Mouse (Mus musculus): Measurements from ENCODE around the gene Grik2.
"Not testable (repeated sequence)": the region's sequence is repeated elsewhere in the genome, so short reads cannot be mapped to it uniquely, and the experiment has no call there.

Gene Grik2

GRCm38 (mm10) chr10:49365262-49365661 is 423.3 kb downstream of the Grik2 start:
- DNase-seq (ENCODE audit: low read depth, low spot score) = no peak

DNA sequence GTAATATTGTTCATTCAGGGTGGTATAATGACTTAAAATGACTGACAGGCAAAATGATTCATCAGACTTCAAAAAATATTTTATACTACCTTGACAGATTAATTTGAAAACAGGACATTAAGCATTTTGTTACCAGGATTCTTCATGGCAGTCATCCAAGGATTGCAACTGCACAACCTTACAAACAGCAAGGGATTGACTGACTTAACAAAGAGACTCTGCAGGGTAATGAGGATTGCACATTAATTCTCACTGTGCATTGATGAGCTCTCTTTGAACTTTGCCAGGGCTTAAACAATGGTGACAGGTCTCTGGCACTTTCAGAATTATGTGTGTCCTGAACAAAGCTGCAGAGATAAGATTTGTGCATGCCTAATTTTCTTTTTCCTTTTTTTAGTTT is 466.2 kb downstream of the Grik2 start:
- DNase-seq (ENCODE audit: low read depth, low spot score) = peak; percentile 57

DNA sequence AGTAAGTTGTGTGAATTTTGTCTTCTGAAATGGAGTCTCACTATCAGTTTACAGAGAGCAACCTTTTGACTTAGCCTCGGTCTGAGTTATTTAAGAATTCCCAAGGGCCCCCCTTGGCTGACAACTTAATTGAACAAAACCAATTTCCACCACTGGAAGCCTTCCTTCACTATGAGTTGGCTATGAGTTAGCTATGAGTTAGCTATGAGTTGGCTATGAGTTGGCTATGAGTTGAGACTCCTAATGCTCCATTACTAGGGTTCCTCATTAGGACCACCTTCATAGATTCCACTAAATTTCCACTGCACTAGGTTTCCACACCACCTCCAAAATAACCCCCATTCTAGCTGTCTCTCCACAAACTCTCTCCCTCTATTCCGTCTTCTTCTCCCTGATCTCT is 468.7 kb downstream of the Grik2 start:
- DNase-seq (ENCODE audit: low read depth, low spot score) = no peak

DNA sequence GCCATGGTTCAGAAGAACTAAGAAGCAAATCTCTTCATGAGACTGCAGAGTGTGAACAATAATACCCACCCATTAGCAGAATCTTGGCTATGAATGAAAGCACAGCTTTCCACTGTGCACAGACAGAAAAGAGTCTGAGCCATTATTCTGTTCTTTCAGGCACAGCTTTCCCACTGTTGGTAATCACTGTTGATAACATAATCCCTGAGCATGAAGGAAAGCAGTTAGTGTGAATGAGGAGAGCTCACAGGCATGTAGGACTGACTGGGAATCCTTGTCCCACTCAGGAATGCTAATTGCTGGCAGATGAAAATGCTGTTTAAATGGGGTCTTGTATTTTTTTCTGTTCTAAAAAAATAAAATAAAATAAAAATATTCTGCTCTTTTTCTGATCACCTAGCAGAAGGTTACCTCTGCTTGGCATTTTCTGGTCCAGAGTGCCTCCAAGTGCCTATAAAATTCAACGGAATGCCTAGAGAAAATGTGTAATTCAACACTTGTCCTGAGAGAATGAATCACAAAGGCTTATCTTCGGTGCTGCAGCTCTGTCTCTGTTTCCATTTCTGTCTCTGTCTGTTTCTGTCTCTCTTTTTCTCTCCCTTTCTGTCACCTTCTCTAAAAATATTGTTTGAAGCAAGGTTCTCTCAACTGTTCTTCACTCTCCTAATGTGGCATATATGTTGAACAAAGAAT is 532.2 kb downstream of the Grik2 start:
- peak; percentile 54 for DNase-seq (ENCODE audit: low read depth, low spot score)

GRCm38 (mm10) chr10:49237356-49237755 is 551.2 kb downstream of the Grik2 start:
- not testable (repeated sequence) for DNase-seq (ENCODE audit: low read depth, low spot score)

DNA sequence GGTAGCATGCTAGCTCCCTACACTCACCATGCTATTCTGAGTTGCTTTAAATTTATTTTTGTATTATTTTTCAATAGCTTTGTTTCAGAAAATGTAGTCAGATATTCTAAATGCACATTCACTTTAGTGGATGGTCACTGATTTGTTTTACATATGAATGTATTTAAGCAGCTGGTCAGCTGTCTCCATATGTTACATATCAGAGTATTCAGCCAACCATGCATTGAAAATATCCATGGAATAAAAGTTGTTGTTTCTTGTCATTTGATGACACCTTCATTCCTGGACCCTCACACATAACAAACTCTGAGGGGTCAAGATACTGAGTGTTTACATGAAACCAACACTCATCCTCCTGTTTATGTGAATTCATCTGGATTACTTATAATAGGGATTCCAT is 551.7 kb downstream of the Grik2 start:
- not testable (repeated sequence) for DNase-seq (ENCODE audit: low read depth, low spot score)

DNA sequence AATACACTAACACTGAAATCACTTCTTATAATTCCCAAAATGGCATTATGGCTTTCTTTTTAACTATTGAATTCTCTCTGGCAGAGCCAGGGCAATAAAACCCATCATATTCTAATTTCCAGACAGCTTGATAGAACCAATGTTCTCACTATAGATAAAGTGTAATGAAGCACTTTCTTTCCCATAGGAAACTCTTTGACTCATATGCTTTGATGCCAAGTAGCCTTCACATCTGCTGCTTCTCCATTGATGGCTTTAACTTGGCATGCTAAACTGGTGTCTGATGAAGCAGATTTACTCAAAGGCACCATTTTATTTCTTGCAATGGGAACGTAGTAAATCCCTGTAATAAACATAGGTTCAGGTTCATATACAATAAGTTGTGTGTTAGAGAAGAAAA is 568.5 kb downstream of the Grik2 start:
- no peak for DNase-seq (ENCODE audit: low read depth, low spot score)

- DNase-seq (ENCODE audit: low read depth, low spot score) = no peak
These were observed 568.9 kb downstream of the Grik2 start for GRCm38 (mm10) chr10:49219631-49220030.

GRCm38 (mm10) chr10:49191773-49192371 is 596.7 kb downstream of the Grik2 start:
- no peak for DNase-seq (ENCODE audit: low read depth, low spot score)

DNA sequence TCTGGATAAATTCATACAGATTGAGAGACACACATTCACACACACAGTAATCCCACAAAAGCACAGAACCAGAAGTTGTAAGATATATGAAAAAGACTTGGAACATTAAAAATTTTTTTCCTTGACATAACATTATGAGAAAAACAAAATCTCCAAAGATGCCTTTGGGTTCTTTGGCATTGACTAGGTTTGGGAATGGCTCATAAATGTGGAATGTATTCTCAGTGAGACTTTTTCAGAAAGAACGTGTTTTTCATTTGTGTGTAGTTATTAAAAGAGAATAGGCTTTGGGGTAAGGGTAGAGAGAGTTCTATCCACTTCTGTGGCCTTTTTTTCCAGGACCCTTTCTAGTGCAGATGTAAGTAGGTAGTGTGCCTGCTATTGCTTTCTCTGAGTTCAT is 597.3 kb downstream of the Grik2 start:
- no peak for DNase-seq (ENCODE audit: low read depth, low spot score)

DNA sequence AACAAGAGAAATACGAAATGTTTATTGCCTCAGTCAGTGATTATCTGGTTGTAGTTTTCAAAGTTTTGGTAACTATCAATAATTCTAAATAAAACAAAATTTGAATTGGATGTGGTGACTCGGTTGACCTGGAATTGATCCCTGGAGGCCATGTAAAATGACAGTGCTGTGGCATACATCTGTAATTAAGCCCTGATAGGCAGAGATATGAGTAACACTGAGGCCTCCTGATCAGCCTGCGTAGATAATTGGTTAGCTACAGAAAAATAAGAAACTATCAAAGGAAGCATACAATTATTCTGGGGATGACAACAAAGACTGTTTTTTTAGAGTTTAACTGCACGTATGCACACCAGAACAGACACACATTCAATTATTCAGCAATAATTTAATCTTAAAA is 634.4 kb downstream of the Grik2 start:
- no peak for DNase-seq (ENCODE audit: low read depth, low spot score)

GRCm38 (mm10) chr10:49151496-49151895 is 637.1 kb downstream of the Grik2 start:
- not testable (repeated sequence) for DNase-seq (ENCODE audit: low read depth, low spot score)

GRCm38 (mm10) chr10:49149714-49150113 is 638.9 kb downstream of the Grik2 start:
- DNase-seq (ENCODE audit: low read depth, low spot score) = peak; percentile 90

DNA sequence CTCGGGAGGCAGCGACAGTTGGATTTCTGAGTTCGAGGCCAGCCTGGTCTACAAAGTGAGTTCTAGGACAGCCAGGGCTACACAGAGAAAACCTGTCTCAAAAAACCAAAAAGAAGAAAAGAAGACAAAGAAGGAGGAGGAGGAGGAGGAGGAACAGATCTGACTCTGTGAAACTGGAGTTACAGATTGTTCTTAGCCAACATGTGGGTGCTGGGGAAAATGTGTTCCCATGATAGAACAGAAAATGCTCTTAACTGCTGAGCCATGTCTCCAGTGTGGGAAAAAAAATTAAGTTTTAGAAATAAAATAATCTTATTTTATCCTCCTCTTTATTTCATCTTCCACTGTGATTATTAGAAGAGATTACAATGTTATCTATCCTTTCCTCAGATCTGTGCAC is 645.9 kb downstream of the Grik2 start:
- peak; percentile 50 for DNase-seq (ENCODE audit: low read depth, low spot score)

- DNase-seq (ENCODE audit: low read depth, low spot score) = no peak
These were observed 651.8 kb downstream of the Grik2 start for GRCm38 (mm10) chr10:49136816-49137215.

GRCm38 (mm10) chr10:49131311-49131710 is 657.3 kb downstream of the Grik2 start:
- DNase-seq (ENCODE audit: low read depth, low spot score) = peak; percentile 29

DNA sequence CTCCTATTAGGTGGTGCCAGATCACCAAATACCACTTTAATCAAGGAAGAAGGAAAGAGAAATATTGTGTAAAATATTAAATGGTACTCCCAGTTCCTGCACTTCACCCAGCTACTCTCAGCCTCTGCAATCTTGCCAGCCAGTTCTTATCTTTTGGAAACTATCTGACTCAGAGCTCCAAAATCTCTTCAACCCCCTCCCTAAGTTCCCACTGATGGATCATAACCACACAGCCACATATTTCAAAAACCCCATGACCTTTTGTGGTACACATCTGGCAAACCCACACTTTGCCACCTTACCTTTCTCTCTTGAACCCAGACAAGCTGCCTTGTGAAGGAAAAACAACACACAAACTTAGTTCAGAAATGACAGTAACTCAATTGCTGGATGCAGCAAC is 738.2 kb downstream of the Grik2 start:
- no peak for DNase-seq (ENCODE audit: low read depth, low spot score)

DNA sequence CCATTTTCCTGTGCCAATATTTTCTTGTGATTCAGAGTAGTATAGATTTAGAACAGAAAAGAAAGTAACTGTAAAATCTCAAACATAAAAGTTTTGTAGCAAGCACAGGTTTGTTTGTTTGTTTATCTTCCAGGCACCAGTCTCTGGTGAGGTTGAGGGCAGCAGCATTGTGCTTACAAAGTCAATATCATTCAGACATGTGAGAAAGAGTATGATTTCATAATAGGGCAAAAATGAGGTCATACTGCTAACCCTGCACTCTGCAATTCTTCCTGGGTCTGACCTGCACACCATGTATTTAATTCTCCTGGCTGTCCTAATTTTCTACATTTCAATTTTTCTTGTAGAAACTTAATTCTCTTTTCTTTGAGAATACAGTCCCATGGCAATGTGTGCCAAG is 739.2 kb downstream of the Grik2 start:
- no peak for DNase-seq (ENCODE audit: low read depth, low spot score)

Measured in brain, adult 2 months (tissue).